Mouse (Mus musculus): Measurements from ENCODE around the gene Il4i1.
A peak's percentile ranks its signal among the peaks of the same experiment; 100 is the strongest.

Gene Il4i1

GRCm38 (mm10) chr7:44848561-44849415 is 32.6 kb downstream of the Il4i1 start, which contains the start of the genes Akt1s1 and Tbc1d17:
Gene Akt1s1 (plus strand): TSS chr7:44848991.
Gene Tbc1d17 (minus strand): TSS chr7:44849079.
- DNase-seq (ENCODE audit: low spot score) = peak; percentile 99

- peak; percentile 89 for DNase-seq (ENCODE audit: low spot score)
Observed at GRCm38 (mm10) chr7:44849416-44850111, 33.4 kb downstream of the Il4i1 start.

DNA sequence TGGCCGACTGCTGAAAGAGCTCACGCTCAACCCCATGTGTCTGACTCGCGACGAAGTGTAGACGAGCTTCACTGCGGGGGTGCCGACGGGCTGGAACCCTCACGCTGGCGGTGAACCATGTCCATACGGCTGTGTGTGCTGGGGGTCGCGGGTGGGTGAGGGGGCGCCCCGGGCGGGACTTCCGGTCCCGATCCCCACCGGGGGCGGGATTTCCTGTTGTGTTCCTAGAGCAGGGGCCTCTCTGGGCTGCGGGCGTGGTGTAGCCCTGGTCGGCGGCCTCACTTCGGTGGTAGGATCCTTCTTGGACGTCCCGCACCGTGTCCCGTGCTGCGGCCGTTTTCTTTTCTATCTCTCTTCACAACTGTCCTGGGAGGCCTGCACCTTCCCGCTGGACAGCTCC is 34.0 kb downstream of the Il4i1 start:
- DNase-seq (ENCODE audit: low spot score) = peak; percentile 75

GRCm38 (mm10) chr7:44850789-44851624 is 34.8 kb downstream of the Il4i1 start:
- DNase-seq (ENCODE audit: low spot score) = no peak

- DNase-seq (ENCODE audit: low spot score) = no peak
Observed at GRCm38 (mm10) chr7:44851625-44852234, 35.5 kb downstream of the Il4i1 start.

DNA sequence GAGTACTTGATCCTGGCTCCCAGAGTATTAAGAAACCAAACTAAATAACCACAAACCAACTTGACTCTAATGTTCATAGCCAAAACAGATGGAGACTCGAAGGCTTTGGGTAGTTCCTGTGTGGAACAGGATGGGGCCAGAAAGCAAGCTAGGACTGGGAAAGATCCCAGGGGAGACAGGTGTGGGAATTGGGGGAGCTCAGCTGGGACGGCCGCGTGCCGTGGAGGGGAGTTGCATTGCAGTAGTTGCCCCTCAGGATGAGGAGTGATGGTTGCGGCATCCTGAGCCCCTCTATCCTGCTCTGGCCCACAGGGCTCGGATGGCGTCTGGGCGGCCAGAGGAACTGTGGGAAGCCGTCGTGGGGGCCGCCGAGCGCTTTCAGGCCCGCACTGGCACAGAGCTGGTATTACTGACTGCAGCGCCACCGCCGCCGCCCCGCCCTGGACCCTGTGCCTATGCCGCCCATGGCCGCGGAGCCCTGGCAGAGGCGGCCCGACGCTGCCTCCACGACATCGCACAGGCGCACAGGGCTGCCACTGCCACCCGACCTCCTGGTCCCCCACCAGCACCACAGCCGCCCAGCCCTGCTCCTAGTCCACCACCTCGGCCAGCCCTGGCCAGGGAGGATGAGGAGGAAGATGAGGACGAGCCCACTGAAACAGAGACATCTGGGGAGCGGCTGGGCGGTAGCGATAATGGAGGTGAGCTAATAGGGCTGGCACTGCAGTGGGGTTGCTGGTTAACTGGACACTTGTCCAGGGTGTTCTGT is 36.3 kb downstream of the Il4i1 start:
- no peak for DNase-seq (ENCODE audit: low spot score)

GRCm38 (mm10) chr7:44853065-44853464 is 36.9 kb downstream of the Il4i1 start:
- no peak for DNase-seq (ENCODE audit: low spot score)

DNA sequence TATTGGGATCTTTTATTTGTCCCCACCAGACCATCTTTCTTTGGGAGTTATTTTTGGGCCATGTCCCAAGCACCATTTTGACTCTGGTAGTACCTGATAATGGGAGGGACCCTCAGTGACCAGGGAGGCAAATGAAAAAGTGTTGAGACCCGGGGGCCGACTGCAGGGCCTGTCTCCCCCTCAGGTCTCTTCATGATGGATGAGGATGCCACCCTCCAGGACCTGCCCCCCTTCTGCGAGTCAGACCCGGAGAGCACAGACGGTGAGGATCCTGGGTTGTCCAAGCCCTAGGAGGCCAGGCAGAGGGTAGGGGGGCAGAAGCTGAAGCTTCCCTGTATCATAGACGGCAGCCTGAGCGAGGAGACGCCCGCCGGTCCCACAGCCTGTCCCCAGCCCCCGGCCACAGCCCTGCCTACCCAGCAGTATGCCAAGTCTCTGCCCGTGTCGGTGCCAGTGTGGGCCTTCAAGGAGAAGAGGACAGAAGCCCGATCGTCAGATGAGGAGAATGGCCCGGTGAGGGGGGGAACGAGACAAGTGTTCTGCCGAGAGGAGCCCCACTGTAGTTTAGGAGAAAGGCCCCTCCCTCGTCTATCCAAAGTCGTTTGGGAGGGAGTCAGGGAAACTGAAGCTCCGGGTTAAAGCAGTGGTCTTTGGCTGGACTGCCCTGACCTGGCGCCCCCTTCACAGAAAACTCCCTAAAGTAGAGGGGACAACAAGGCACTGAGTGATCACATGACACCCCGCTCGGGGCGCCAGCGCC is 37.6 kb downstream of the Il4i1 start:
- no peak for DNase-seq (ENCODE audit: low spot score)

DNA sequence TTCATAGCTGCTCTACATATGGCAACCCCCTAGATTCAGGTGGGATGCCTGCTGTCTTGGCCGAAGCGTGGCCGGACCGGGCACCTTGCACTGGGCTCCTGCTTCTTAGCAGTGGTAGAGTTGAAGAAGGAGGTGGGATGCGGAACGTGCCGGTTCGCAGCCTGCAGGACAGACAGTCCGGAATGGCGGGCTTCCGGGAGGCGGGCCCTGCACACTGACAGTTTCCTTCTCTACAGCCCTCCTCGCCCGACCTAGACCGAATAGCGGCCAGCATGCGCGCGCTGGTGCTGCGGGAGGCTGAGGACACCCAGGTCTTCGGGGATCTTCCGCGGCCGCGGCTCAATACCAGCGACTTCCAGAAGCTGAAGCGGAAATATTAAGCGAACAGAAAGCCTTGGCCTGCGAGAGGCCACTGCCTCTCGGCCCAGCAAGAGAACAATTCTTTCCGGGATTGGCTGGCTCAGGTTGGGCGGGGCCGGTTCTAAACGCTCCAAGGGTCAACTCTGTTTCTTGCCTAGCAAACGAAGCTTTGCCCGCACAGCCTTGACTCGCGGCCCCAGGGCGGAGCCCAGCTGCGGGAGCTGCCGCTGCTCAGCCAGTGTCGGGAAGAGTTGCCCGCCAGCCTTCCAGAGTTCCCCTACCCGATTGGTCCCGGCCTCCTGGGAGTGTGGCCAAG is 38.3 kb downstream of the Il4i1 start:
- no peak for DNase-seq (ENCODE audit: low spot score)

- no peak for DNase-seq (ENCODE audit: low spot score)
Observed at GRCm38 (mm10) chr7:44855036-44855435, 38.8 kb downstream of the Il4i1 start.

DNA sequence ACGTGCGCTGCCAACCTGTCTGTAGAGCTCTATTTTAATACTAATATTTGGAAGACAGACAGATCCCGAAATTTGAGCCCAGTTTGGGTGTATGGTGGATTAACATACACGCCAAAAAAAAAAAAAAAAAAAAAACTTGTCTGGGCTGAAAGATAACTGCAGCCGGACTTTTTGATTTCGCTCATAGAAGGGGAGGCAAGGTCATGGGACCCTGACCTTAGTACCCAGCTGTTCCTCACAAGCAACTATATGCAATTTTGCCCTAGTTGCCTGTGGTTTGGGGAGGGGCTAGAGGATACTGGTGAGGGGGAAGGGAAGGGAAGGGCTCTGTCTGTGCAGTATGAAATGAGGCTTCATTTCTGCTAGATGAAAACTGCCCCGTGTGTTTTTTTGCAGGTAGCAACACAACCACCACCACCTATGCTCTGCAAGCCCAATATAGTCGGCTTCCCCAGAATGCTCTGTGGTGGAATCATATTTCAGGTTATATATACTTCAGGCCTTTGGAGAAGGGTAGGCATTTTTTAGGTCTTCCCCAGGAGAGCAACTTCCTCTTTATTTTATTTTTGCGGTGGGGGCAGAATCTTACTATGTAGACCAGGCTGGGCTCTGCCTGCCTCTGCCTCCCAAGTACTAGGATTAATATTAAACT is 40.2 kb downstream of the Il4i1 start:
- DNase-seq (ENCODE audit: low spot score) = no peak

- DNase-seq (ENCODE audit: low spot score) = peak; percentile 94
Observed at GRCm38 (mm10) chr7:44857042-44857552, 40.9 kb downstream of the Il4i1 start, which contains the start of gene Pnkp. Gene Pnkp (plus strand): TSS chr7:44857139.

GRCm38 (mm10) chr7:44857905-44858304 is 41.7 kb downstream of the Il4i1 start:
- no peak for DNase-seq (ENCODE audit: low spot score)

DNA sequence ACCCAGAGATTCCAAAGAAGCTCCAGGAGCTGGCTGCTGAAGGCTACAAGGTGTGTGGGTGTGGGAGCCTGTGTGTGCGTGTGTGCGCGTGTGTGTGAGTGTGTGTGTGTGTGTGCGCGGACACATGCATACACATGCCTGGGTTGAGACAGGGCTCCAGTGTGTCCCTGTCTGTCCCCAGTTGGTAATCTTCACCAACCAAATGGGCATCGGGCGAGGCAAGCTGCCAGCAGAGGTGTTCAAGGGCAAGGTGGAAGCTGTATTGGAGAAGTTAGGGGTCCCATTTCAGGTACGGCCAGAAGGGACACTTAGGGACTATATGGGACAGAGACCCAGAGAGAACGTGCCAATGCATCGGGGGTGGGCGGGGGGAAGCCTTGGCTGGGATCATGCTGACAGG is 43.7 kb downstream of the Il4i1 start:
- no peak for DNase-seq (ENCODE audit: low spot score)

GRCm38 (mm10) chr7:44860576-44861428 is 44.6 kb downstream of the Il4i1 start:
- peak; percentile 72 for DNase-seq (ENCODE audit: low spot score)

- DNase-seq (ENCODE audit: low spot score) = no peak
Observed at GRCm38 (mm10) chr7:44861429-44861816, 45.2 kb downstream of the Il4i1 start.

GRCm38 (mm10) chr7:44862434-44862833 is 46.2 kb downstream of the Il4i1 start:
- DNase-seq (ENCODE audit: low spot score) = no peak

DNA sequence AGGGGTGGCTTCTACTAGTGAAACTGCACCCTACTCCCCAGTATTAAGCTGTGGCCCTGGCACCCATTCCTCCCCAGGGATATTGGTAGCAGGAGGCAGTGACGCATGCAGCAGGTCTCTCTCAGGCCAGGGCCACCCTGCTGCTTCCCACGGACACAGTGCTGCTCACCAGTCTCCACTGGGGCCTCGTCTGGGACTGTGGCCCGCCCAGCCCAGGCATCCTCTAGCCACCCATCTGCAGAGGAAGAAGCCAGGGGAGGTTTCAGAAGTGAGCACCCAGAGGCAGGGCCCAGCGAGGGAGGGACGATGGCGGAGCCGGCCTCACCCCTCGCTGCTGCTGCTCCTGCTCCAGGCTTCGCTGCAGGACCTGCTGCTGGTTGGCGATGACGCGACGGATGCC is 47.0 kb downstream of the Il4i1 start:
- DNase-seq (ENCODE audit: low spot score) = no peak
